In genomic region chr14:92622953-92623352, GRCm38 (mm10) we compare ENCODE assay signal across 11 mouse cellular contexts.
"Had no signal": no experiment of that assay in that cellular context is flagged by ENCODE, and none has a peak within 500 bp of the region (broad histone marks: within the 10 kb centered on the region; RNA-seq: fewer than 3 reads in every experiment).

No protein-coding gene starts in this region.

- DNase-seq: lung, adult 18-20 months; lung, embryonic 14.5 days; lung, postnatal 10 days; lung, postnatal 4 days; midbrain, embryonic 14.5 days; retina, postnatal 1 day; right cerebral cortex, adult 18-20 months; right cerebral cortex, postnatal 25 days; thymus, adult 2 months; thymus, postnatal 25 days; thymus, postnatal 4 days had no signal
